Mouse (Mus musculus) hindbrain, embryonic 13.5 days (tissue): ENCODE measurements at regions not wholly inside any gene's neighbourhood (a gene's known extent, or its start where the extent isn't known, plus 50 kb on each side); places are given as distances from the start of the nearest gene placed in this dataset.
A peak's percentile ranks its signal among the peaks of the same experiment; 100 is the strongest.

Experiments
- ATAC-seq: fragments of 200-750 bp; cut with Nextera tagmentation; 2 replicates; pipeline ENCODE4 v1.8.0; 2017; ENCODE audit warnings: moderate TSS enrichment; ENCODE audit not compliant: low FRiP score
- H3K27ac ChIP-seq: fragments of 300-500 bp; sonication (generic); 2 replicates; pipeline ENCODE4 v1.5.1; 2015; ENCODE audit warnings: inconsistent platforms, mild to moderate bottlenecking, moderate library complexity
- H3K27me3 ChIP-seq: fragments of 300-500 bp; sonication (generic); 2 replicates; pipeline ENCODE4 v1.6.1; 2015; ENCODE audit warnings: mild to moderate bottlenecking, inconsistent platforms
- H3K36me3 ChIP-seq: fragments of 300-500 bp; sonication (generic); 2 replicates; pipeline ENCODE4 v1.6.1; 2015; ENCODE audit warnings: mild to moderate bottlenecking, inconsistent platforms
- H3K4me1 ChIP-seq: fragments of 300-500 bp; sonication (generic); replicated peaks from 2 replicates; pipeline ENCODE4 v1.6.1; 2015; ENCODE audit warnings: inconsistent platforms
- H3K4me2 ChIP-seq: fragments of 300-500 bp; sonication (generic); 2 replicates; pipeline ENCODE4 v1.6.1; 2015; ENCODE audit warnings: inconsistent platforms, mild to moderate bottlenecking, moderate library complexity
- H3K4me3 ChIP-seq: fragments of 300-500 bp; sonication (generic); 2 replicates; pipeline ENCODE4 v1.5.1; 2015; ENCODE audit warnings: mild to moderate bottlenecking, inconsistent platforms
- H3K9ac ChIP-seq: fragments of 300-500 bp; sonication (generic); 2 replicates; pipeline ENCODE4 v1.6.1; 2015; ENCODE audit warnings: mild to moderate bottlenecking, inconsistent platforms
- H3K9me3 ChIP-seq: fragments of 300-500 bp; sonication (generic); 2 replicates; pipeline ENCODE4 v1.6.1; 2016; ENCODE audit warnings: inconsistent platforms
- WGBS: fragments of 180-500 bp; shearing (Covaris S2); methylation state at CpG from one replicate; pipeline ENCODE4 v1.1.7; 2015; 5-methylcytosine and 5-hydroxymethylcytosine counted together

DNA sequence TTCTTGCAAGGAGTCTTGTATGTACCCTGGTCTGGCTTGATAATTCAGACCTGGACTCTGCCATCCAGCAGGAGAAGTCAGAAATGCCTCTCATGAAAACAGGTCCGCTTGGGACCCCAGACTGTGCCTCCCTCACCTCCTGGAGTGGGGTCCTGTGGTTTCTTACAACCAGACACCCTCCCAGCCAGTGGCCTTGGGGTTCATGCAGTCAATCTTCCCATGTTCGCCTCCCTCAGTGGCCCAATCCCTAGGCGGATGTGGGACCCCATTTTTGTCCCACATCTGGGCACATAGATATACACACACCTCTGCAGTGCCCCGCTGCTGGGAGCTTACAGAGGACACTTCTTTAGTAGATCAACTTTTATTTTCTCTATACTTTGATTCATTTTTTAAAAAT lies 217.7 kb downstream of the Lrfn2 start:
- Histone ChIP-seq H3K4me1 (no peaks in the 10 kb centered on the region), H3K9ac (no peak overlapping the region), H3K9me3 (no peaks in the 10 kb centered on the region), H3K4me3 (no peak overlapping the region), H3K27me3 (no peaks in the 10 kb centered on the region), H3K36me3 (no peaks in the 10 kb centered on the region), H3K4me2 (no peak overlapping the region), H3K27ac (no peak overlapping the region)
- 88% methylated on average over 4 of the region's 4 CpGs for WGBS
- ATAC-seq, result no peak

DNA sequence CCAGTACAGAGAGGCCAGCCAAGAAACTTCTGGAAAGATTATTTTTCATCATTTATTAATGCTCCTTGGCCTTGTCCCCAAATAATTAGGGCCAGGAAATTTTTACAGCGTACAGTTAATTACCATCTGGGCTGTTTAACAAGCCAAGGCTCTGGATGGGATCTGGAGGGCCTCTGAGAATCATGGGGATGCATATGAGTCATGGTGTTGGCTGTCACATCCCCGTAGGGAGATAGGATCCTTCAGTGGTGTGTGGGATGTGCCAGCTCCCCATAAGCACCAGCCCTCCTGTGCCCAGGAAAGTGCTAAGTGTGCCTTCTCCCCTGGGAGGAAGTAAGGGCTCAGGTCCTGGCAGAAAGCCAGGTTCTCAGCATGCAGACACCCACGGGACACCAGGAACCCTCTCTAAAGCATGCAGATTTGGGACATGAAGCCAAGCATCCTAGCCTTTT lies 218.8 kb downstream of the Lrfn2 start:
- no peaks in the 10 kb centered on the region for H3K4me1 ChIP-seq
- H3K27me3 ChIP-seq, result no peaks in the 10 kb centered on the region
- 81% methylated on average over 3 of the region's 3 CpGs for WGBS
- no peak overlapping the region for H3K4me2 ChIP-seq
- no peak overlapping the region for H3K4me3 ChIP-seq
- ATAC-seq, result no peak
- H3K9ac ChIP-seq, result no peak overlapping the region
- H3K9me3 ChIP-seq, result no peaks in the 10 kb centered on the region
- no peaks in the 10 kb centered on the region for H3K36me3 ChIP-seq
- no peak overlapping the region for H3K27ac ChIP-seq

DNA sequence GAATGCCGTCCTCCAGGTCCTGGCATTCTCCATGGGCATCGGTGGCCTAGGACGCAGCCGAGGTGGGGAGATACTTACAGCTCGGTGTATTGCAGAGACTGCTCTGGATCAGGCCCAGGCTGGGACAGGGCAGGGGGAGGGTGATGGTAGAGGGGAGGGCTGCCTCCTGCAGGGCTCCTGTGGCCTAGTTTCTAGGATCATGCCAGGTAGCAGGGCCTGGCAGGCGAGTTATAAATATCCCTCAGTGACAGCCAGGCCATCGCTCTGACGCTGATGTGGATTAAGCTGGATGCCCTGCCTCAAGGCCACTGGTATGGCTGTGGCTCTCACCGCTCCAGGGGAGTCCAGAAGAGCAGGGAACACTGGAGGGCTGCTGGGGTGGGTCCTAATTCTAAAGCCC lies 221.8 kb downstream of the Lrfn2 start:
- WGBS, result 79% methylated on average over 9 of the region's 9 CpGs
- Histone ChIP-seq H3K27ac (no peak overlapping the region), H3K4me2 (no peak overlapping the region), H3K27me3 (no peaks in the 10 kb centered on the region), H3K4me3 (no peak overlapping the region), H3K9me3 (no peaks in the 10 kb centered on the region), H3K4me1 (no peaks in the 10 kb centered on the region), H3K36me3 (no peaks in the 10 kb centered on the region), H3K9ac (no peak overlapping the region)
- ATAC-seq, result no peak

DNA sequence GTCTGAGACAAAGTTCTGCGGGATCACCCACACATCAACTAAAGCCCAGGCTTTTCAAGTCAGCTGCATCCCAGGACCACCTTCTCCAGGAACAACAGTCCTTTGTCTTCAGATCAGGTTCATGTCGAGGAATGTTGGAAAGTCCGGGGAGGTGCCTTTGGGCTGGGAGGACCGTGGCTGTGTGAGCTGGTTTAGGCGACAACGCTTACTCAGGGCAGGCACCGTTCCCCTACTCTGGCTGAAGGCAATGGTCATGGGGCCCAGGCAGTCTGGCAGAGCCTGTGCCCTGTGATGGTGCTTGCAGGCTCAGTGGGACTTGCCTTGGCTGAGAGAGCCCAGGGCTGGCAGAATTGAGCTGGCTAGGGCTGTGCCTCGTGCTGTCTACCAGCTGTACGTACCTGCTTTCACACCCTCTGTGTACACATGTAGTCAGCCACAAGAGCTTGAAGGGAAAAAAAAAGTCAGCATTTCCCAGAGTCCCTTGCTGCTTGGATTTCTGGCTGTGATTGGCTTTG lies 222.9 kb downstream of the Lrfn2 start:
- ATAC-seq, result no peak

DNA sequence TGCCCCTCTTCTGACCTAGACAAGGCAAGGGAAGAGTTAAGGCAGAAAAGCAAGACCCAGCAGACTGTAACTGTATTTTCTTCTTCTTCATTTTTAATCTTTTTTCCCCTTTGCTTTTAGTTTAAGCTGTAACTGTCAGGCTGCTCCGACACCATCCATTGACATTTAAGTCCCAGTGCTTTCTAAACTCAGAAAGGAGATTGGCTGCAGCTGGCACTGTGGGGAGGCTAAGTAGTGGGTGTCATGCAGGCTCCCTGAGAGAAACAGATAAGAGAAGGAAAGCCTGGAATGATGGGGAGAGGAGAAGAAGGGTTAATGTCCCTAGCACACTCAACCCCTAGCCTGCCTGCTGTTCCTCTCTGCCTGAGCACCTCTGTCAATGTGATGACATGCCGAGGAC lies 225.4 kb downstream of the Lrfn2 start:
- Histone ChIP-seq H3K9ac (no peak overlapping the region), H3K27ac (no peak overlapping the region), H3K4me2 (no peak overlapping the region), H3K4me3 (no peak overlapping the region), H3K36me3 (no peaks in the 10 kb centered on the region), H3K4me1 (no peaks in the 10 kb centered on the region), H3K9me3 (no peaks in the 10 kb centered on the region), H3K27me3 (no peaks in the 10 kb centered on the region)
- 76% methylated on average over 2 of the region's 2 CpGs for WGBS
- ATAC-seq, result no peak

More for the DNA sequence above, 222.9 kb downstream of the Lrfn2 start:
- H3K9me3 ChIP-seq, result no peaks in the 10 kb centered on the region
- no peak overlapping the region for H3K27ac ChIP-seq
- H3K27me3 ChIP-seq, result no peaks in the 10 kb centered on the region
- H3K4me1 ChIP-seq, result no peaks in the 10 kb centered on the region
- H3K4me3 ChIP-seq, result no peak overlapping the region
- WGBS, result 81% methylated on average over 9 of the region's 9 CpGs
- no peak overlapping the region for H3K4me2 ChIP-seq
- H3K9ac ChIP-seq, result no peak overlapping the region
- no peaks in the 10 kb centered on the region for H3K36me3 ChIP-seq

DNA sequence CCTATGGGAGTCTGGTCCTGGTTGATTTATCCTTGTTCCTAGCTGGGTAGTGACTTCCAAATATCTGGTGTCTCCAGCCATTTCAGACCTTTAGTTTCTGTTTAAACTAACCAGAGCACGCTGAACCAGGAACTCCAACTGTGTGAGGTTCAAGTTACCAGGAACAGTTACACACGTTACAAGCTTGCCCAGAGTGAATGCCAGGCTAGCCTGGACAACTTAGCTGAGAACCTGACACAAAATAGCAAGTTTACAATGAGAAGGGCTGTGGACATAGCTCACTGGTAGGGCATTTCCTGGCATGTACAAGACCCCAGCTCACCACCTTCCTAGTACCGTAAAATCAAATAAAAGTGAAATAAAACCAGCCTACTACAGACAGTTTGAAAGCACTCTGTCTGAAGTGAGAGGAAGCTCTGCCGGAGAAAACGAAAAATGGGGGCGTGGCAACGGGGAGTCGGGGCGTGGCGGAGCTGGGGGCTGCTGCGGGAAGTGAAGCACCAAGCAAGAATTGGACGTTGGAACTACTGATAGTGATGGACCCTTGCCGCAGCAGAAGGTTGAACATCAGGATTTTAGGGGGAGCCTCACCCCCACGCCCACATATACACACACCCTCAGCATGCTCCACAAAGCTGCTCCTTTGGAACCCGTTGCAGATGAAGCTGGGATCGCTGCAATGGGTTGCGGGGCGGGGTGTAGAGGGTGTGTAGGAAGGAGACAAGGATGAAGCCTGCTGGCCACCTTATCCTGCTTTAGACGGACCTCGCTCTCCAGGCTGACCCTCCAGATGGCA lies 239.3 kb downstream of the Lrfn2 start:
- peak overlapping the region; percentile 40 for H3K9ac ChIP-seq
- WGBS, result 6% methylated on average over 20 of the region's 20 CpGs
- peaks cover 21% of the 10 kb centered on the region for H3K4me1 ChIP-seq
- ATAC-seq, result no peak
- H3K4me2 ChIP-seq, result peak overlapping the region; percentile 69
- peaks cover 25% of the 10 kb centered on the region for H3K27me3 ChIP-seq
- H3K27ac ChIP-seq, result no peak overlapping the region
- no peaks in the 10 kb centered on the region; the same call in 1 of the 2 replicates for H3K9me3 ChIP-seq
- peak overlapping the region; percentile 39 for H3K4me3 ChIP-seq
- no peaks in the 10 kb centered on the region for H3K36me3 ChIP-seq

DNA sequence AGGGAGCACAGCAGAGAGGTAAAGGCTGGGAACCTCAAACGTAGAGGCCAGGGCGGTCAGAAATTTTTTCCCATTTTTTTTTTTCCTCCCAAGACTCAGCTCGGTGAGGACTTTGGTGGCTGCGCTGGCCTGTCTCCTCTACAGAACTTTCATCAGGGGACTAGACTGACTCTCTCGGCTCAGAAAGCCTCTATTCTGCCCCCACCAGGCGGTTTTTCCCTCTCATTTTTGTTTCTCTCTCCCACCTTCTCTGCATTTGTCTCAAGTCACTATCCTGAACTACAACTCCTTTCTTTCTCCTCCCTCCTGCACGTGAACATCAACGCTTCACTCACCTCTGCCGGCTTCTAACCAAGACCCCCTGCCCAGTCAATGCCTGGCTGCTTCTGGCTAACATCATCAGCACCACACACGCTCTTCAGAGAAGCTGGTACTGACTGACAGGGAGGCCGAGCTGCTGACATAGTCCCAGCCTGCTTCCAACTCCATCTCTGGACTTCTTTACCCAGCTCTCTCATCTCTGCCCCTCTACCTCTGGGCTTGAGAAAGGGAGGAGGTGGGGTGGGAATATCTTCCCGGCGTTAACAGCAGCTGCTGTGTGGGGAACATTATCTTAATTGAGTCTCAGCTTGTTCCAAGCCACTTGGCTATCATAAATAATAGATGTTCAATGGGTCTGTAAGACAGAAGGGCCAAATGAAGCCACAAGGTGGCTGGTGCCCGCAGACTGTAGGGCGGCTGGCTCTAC lies 240.0 kb downstream of the Lrfn2 start:
- no peaks in the 10 kb centered on the region; the same call in 1 of the 2 replicates for H3K9me3 ChIP-seq
- H3K27me3 ChIP-seq, result peaks cover 25% of the 10 kb centered on the region
- peaks cover 21% of the 10 kb centered on the region for H3K4me1 ChIP-seq
- no peak overlapping the region for H3K27ac ChIP-seq
- H3K4me2 ChIP-seq, result peak overlapping the region; percentile 69
- H3K36me3 ChIP-seq, result no peaks in the 10 kb centered on the region
- peak overlapping the region; percentile 40 for H3K9ac ChIP-seq
- 10% methylated on average over 15 of the region's 15 CpGs for WGBS
- peak overlapping the region; percentile 39 for H3K4me3 ChIP-seq
- ATAC-seq, result 0 out of 2 replicates have a peak, but pooled peaks have one; percentile 47

DNA sequence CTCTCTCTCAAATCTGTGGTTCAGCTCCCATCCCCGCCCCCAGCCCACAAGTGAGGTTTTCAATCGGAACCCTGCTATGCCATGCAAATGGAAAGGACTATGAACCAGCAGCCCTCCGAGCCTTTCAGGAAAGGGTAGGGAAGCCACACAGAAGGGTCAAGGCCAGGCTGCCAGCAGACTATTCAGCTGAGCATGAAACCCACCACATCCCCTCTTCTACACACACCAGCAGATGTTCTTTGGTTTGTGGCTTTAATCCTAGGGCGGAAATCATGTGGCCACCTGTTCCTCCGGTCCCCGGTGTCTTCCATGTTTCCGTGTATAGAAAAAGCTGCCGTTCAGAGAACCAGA lies 240.6 kb downstream of the Lrfn2 start:
- no peak for ATAC-seq
- H3K36me3 ChIP-seq, result no peaks in the 10 kb centered on the region
- no peak overlapping the region for H3K27ac ChIP-seq
- H3K4me3 ChIP-seq, result no peak overlapping the region
- H3K9ac ChIP-seq, result 0 out of 2 replicates have a peak overlapping the region, but pooled peaks have one; percentile 40
- 60% methylated on average over 8 of the region's 8 CpGs for WGBS
- H3K4me1 ChIP-seq, result peaks cover 22% of the 10 kb centered on the region
- no peaks in the 10 kb centered on the region; the same call in 1 of the 2 replicates for H3K9me3 ChIP-seq
- H3K4me2 ChIP-seq, result peak overlapping the region; percentile 69; the same call in 1 of the 2 replicates
- peaks cover 25% of the 10 kb centered on the region for H3K27me3 ChIP-seq

DNA sequence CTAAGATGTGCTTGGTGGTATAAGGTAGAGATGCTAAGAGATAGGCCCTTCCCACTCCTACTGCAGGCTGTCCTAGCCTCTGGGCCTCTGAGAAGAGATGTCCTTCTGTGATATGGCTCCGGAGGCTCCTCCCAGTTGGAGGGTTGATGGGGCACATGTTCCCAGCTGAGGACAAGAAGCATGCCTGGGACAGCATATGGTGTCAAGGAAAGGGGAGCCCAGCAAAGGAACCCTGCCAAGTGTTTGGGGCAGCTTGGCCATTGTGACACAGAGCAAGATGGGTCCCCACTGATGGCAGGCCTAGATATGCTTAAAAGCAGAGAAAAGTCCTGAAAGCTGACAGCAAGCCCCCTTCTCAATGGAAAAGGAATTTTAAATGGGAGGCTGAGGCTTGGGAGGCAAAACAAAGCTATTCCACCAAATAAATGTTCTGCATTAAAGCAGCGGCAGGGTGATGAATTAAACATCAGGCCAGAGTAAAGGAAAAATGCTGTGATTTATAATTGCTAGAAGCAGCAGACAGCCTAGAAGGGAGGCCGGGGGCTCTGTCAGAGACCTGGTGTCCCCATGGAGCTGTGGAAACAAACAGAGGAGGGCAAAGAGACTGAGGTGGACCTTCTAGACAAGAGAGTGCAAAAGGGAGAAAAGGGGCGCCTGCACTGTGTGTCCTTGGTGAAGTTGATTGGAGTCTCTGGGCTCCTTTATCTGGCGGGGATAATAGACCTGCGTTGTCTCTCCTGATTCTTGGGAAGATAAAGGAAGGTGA lies 246.0 kb downstream of the Lrfn2 start:
- H3K27ac ChIP-seq, result no peak overlapping the region; the same call in 1 of the 2 replicates
- H3K9me3 ChIP-seq, result no peaks in the 10 kb centered on the region
- H3K4me1 ChIP-seq, result peaks cover 28% of the 10 kb centered on the region
- no peak overlapping the region for H3K4me3 ChIP-seq
- peaks cover 20% of the 10 kb centered on the region; the same call in 1 of the 2 replicates for H3K27me3 ChIP-seq
- 55% methylated on average over 6 of the region's 6 CpGs for WGBS
- H3K9ac ChIP-seq, result no peak overlapping the region
- ATAC-seq, result no peak; the same call in 1 of the 2 replicates
- no peak overlapping the region for H3K4me2 ChIP-seq
- H3K36me3 ChIP-seq, result no peaks in the 10 kb centered on the region

DNA sequence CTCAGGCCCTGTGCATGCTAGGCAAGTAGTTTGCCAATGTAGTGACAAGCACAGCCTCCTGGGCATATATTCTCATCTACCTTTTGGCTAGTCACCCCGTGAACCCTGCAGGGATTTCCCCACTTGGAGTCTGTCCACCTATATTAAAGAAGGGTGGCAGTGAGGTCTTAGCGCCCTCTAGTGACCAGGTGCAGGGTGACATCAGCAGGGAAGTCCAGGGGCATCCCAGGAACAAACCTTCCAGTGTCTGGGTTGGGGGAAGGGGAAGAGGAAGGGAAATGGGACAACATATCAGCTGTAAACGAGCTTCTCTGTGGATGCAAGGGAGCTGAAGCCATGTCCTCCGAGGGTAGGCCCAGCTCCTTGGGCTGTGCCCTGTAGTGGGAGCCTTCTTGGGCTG lies 245.7 kb upstream of the Mocs1 start:
- 8% methylated on average over 4 of the region's 4 CpGs for WGBS
- Histone ChIP-seq H3K9me3 (no peaks in the 10 kb centered on the region), H3K4me1 (peaks cover 32% of the 10 kb centered on the region), H3K27ac (no peak overlapping the region), H3K27me3 (peaks cover 11% of the 10 kb centered on the region; the same call in 1 of the 2 replicates), H3K36me3 (no peaks in the 10 kb centered on the region), H3K9ac (no peak overlapping the region), H3K4me3 (no peak overlapping the region), H3K4me2 (no peak overlapping the region)
- ATAC-seq, result 0 out of 2 replicates have a peak, but pooled peaks have one; percentile 21

DNA sequence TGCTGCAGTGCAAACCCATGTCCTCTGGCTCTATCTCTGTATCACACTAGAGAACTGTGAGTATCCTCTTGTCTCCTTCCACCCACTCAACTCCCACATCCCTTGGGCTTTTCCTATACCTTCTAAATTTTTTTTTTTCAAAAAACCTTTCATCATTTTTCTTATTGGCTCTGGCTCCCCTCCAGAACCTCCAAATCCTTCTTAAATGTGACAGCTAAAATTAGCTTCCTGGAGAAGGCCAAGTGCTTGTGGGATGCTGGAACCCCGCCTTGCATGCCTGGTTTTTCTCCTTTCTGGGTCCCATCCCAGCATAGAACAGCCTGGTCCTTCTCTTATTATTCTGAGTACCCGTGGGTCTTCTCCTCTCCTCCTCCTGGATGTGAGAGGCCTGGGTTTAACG lies 244.2 kb upstream of the Mocs1 start:
- Histone ChIP-seq H3K4me1 (peaks cover 20% of the 10 kb centered on the region), H3K4me2 (no peak overlapping the region), H3K9ac (no peak overlapping the region), H3K27ac (no peak overlapping the region), H3K9me3 (no peaks in the 10 kb centered on the region), H3K27me3 (peaks cover 11% of the 10 kb centered on the region; the same call in 1 of the 2 replicates), H3K4me3 (no peak overlapping the region), H3K36me3 (no peaks in the 10 kb centered on the region)
- no peak for ATAC-seq
- 82% methylated on average over 3 of the region's 3 CpGs for WGBS
